Mouse (Mus musculus) midbrain, embryonic 13.5 days (tissue): Measurements from ENCODE around the gene Unc45a. TPM values are rescaled to one million over a fixed set of nuclear protein-coding genes. Genes with fewer than 3 reads are reported as not detected.
A peak's percentile ranks its signal among the peaks of the same experiment; 100 is the strongest.

ENCODE experiments used
- ATAC-seq: fragments of 200-750 bp; cut with Nextera tagmentation; 2 replicates; pipeline ENCODE4 v1.8.0; 2017; ENCODE audit warnings: mild to moderate bottlenecking, moderate TSS enrichment, moderate library complexity
- H3K27ac ChIP-seq: fragments of 300-500 bp; sonication (generic); 2 replicates; pipeline ENCODE4 v1.5.1; 2015; ENCODE audit warnings: inconsistent platforms, mild to moderate bottlenecking, moderate library complexity
- H3K27me3 ChIP-seq: fragments of 300-500 bp; sonication (generic); 2 replicates; pipeline ENCODE4 v1.6.1; 2015; ENCODE audit warnings: mild to moderate bottlenecking, inconsistent platforms
- H3K36me3 ChIP-seq: fragments of 300-500 bp; sonication (generic); 2 replicates; pipeline ENCODE4 v1.6.1; 2015; ENCODE audit warnings: mild to moderate bottlenecking, inconsistent platforms
- H3K4me1 ChIP-seq: fragments of 300-500 bp; sonication (generic); replicated peaks from 2 replicates; pipeline ENCODE4 v1.6.1; 2015; ENCODE audit warnings: inconsistent platforms
- H3K4me2 ChIP-seq: fragments of 300-500 bp; sonication (generic); replicated peaks from 2 replicates; pipeline ENCODE4 v1.6.1; 2015; ENCODE audit warnings: moderate library complexity, mild to moderate bottlenecking, inconsistent platforms
- H3K4me3 ChIP-seq: fragments of 300-500 bp; sonication (generic); replicated peaks from 2 replicates; pipeline ENCODE4 v1.5.1; 2015; ENCODE audit warnings: mild to moderate bottlenecking, inconsistent platforms
- H3K9ac ChIP-seq: fragments of 300-500 bp; sonication (generic); replicated peaks from 2 replicates; pipeline ENCODE4 v1.6.1; 2015; ENCODE audit warnings: mild to moderate bottlenecking, inconsistent platforms
- H3K9me3 ChIP-seq: fragments of 300-500 bp; sonication (generic); 2 replicates; pipeline ENCODE4 v1.6.1; 2016; ENCODE audit warnings: mild to moderate bottlenecking, inconsistent platforms
- WGBS: fragments of 180-500 bp; shearing (Covaris S2); methylation state at CpG from one replicate; pipeline ENCODE4 v1.1.7; 2015; 5-methylcytosine and 5-hydroxymethylcytosine counted together
- polyA plus RNA-seq: library from polyadenylated mRNA; unstranded; fragments of >200 nt; fragmentation: Nextera tagmentation; extraction: Ambion mirVana; gene quantifications from 2 replicates; pipeline ENCODE4 v1.2.1, GENCODE M21; 2015

The Unc45a gene
- polyA plus RNA-seq, 1 experiment from 2014 or later, result 58.6 TPM

DNA sequence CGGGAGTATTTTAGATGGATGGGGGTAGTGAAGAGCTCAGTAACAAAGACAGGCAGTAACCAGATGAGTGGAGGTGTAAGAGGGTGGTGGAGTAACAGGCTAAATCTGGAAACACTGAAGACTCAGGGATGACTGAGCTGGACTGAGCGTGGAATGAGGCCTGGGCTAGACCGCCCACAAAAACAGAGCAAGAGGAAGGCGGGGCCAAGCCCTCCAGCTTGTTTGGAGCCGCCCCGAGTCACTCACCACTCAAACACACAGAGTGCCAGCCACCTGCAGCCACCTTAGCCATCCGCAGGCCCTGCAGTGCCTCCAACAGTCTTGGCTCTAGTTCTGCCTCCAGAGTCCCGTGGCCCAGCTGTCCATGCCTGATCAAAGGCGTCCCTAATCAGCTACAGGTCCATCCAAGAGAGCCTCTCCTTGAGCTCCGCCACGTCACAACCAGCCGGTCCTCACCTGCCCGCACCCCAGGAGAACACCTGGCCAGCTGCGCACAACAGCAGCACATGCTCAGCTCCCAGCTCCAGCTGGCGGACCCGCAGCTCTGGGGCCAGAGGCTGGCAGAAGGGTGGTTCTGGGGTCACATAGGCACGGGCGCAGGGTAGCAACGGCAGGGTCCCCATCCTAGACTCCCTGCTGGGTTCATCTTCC lies 20.8 kb downstream of the Unc45a start:
- no peak for ATAC-seq
- Histone ChIP-seq H3K36me3 (peaks cover 49% of the 10 kb centered on the region), H3K4me3 (no peak overlapping the region)

DNA sequence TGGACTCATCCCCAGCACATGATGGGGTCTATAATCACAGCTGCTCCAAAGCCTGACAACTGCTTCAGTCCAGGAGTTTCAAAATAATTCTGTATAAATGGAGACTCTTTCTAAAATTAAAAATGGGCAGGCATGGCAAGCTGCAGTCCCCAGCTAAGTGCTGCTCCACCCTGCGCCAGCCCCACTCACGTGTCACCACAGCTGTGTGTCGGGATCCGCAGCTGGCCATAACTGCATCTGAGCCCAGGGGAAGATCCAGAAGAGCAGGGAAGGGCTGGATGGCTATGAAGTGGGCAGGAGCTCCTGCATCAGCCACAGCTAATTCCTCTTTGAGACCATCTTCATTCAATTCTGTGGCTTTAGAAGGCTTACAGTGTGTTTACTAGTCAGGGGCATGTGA lies 22.1 kb downstream of the Unc45a start:
- Histone ChIP-seq H3K4me2 (no peak overlapping the region), H3K9ac (peak overlapping the region; percentile 41; the same call in 1 of the 2 replicates), H3K9me3 (no peaks in the 10 kb centered on the region), H3K4me3 (no peak overlapping the region), H3K27me3 (no peaks in the 10 kb centered on the region), H3K27ac (no peak overlapping the region), H3K4me1 (peaks cover 15% of the 10 kb centered on the region), H3K36me3 (peaks cover 61% of the 10 kb centered on the region)
- no peak for ATAC-seq
- 90% methylated on average over 4 of the region's 4 CpGs for WGBS

More for the DNA sequence above, 20.8 kb downstream of the Unc45a start:
- Histone ChIP-seq H3K4me2 (no peak overlapping the region), H3K27me3 (no peaks in the 10 kb centered on the region), H3K4me1 (peaks cover 17% of the 10 kb centered on the region), H3K9ac (0 out of 2 replicates have a peak overlapping the region, but pooled peaks have one; percentile 6), H3K9me3 (no peaks in the 10 kb centered on the region), H3K27ac (no peak overlapping the region)
- 86% methylated on average over 19 of the region's 19 CpGs for WGBS

DNA sequence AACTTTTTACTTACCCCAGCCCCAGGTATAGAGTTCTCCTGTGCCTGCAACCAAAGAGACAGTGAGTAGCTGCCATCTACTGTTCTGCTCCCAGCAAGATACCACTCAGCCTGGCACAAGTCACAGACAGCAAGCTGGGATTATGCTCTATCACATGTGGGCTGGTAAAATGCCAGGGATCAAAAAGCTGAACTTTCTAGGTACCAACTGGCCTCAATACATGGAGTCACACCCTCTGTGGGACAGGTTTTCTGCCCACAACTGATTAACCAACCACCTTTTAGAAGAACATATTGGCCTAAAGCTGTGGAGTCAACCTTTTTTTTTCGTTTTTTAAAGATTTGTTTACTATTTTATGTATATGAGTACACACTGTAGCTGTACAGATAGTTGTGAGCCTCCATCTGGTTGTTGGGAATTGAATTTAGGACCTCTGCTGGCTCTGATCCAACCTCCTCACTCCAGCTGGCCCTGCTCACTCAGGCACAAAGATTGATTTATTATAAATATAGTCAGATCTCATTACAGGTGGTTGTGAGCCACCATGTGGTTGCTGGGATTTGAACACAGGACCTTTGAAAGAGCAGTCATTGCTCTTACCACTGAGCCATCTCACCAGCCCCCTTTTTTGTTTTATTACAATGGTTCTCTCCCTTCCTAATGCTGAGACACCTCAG lies 23.2 kb downstream of the Unc45a start:
- H3K9ac ChIP-seq, result no peak overlapping the region
- no peak for ATAC-seq
- 70% methylated on average over 1 of the region's 1 CpGs for WGBS
- H3K27ac ChIP-seq, result no peak overlapping the region
- no peaks in the 10 kb centered on the region for H3K27me3 ChIP-seq
- H3K4me3 ChIP-seq, result no peak overlapping the region
- peaks cover 4% of the 10 kb centered on the region for H3K4me1 ChIP-seq
- no peak overlapping the region for H3K4me2 ChIP-seq
- no peaks in the 10 kb centered on the region for H3K9me3 ChIP-seq
- peaks cover 72% of the 10 kb centered on the region for H3K36me3 ChIP-seq

DNA sequence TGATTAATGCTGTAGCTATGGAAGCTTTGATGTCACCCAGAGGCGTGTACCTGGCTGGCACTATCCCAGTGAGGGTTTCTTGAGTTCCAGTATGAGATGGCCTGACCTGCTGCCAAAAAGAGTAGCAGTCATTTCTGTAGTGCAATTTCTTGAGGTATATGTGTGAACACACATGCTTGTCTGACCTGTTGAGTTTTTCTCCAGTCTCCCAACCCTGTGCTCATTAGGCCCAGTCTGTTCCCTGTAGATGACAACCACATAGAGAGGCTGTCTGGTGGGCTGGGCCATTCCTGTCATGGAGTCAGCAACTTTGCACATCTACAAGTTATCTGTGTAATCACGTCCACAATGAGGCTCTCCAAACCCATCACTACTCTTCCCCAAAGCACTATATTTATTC lies 25.1 kb downstream of the Unc45a start:
- no peak overlapping the region for H3K4me3 ChIP-seq

DNA sequence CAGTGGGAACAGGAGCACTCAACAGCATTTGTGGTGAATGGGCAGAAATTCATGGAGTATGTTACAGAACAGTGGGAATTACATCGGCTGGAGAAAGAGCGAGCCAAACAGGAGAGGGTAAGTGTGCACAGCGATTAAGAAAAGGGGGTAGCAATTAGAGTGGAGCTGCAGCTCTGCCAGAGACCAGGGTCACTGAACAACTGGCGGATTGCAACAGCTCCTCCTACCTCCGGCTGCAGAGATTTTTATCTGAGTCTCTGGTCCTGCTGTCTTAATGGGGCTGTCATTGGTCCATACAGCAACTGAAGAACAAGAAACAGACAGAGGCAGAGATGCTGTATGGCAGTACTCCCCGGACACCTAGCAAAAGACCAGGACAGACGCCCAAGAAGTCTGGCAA lies 30.0 kb downstream of the Unc45a start:
- Histone ChIP-seq H3K36me3 (peaks cover 85% of the 10 kb centered on the region), H3K9me3 (no peaks in the 10 kb centered on the region)
- ATAC-seq, result no peak

More for the DNA sequence above, 25.1 kb downstream of the Unc45a start:
- no peak for ATAC-seq
- no peaks in the 10 kb centered on the region for H3K27me3 ChIP-seq
- H3K36me3 ChIP-seq, result peaks cover 83% of the 10 kb centered on the region
- H3K27ac ChIP-seq, result no peak overlapping the region
- no peak overlapping the region for H3K9ac ChIP-seq
- 88% methylated on average over 2 of the region's 2 CpGs for WGBS
- H3K4me2 ChIP-seq, result no peak overlapping the region
- H3K4me1 ChIP-seq, result no peaks in the 10 kb centered on the region
- no peaks in the 10 kb centered on the region for H3K9me3 ChIP-seq

DNA sequence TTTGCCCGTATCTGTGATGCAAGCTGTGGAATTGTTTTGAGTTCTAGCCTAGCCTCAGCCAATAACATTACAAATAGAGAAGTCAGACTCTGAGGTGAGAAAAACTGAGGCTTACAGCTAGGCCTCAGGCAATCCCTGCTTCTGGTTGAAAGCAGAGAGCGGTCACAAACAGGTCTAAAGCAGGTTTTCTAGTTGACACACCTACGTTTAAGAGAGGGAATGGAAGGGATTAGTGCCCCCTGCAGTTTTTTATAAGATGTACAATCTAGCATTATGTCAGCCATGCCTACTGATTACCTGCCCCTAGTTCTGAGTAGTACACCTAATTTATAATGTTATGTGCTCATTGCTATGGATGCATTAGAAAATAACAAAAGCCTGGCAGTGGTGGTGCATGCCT lies 33.0 kb downstream of the Unc45a start:
- ATAC-seq, result no peak

More for the DNA sequence above, 30.0 kb downstream of the Unc45a start:
- Histone ChIP-seq H3K4me2 (no peak overlapping the region), H3K9ac (no peak overlapping the region), H3K27ac (no peak overlapping the region), H3K4me3 (no peak overlapping the region), H3K4me1 (no peaks in the 10 kb centered on the region), H3K27me3 (no peaks in the 10 kb centered on the region)
- WGBS, result 88% methylated on average over 7 of the region's 7 CpGs

DNA sequence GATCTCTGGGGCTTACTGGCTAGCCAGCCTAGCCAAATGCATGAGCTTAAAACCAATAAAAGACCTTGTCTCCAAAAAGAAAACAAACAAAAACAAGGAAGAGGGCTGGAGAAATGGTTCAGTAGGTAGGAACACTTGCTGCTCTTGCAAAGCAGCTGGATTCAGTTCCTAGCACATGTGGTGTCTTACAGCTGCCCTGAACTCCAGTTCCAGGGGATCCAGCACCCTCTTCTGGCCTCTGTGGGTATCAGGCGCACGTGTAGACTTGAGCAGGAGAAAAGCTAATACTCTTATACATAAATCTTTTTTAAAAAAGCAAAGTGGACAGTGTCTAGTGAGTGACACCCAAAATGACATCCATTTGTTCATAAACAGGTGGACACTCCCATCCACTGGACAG lies 39.3 kb downstream of the Unc45a start:
- ATAC-seq, result no peak
- no peak overlapping the region for H3K4me3 ChIP-seq
- H3K27ac ChIP-seq, result no peak overlapping the region
- WGBS, result 87% methylated on average over 2 of the region's 2 CpGs
- H3K36me3 ChIP-seq, result peaks cover 32% of the 10 kb centered on the region
- peaks cover 6% of the 10 kb centered on the region for H3K4me1 ChIP-seq
- H3K9me3 ChIP-seq, result no peaks in the 10 kb centered on the region
- no peak overlapping the region for H3K9ac ChIP-seq
- H3K27me3 ChIP-seq, result no peaks in the 10 kb centered on the region
- no peak overlapping the region for H3K4me2 ChIP-seq

More for the DNA sequence above, 33.0 kb downstream of the Unc45a start:
- no peak overlapping the region for H3K27ac ChIP-seq
- no peak overlapping the region for H3K4me3 ChIP-seq
- H3K9ac ChIP-seq, result no peak overlapping the region
- H3K27me3 ChIP-seq, result no peaks in the 10 kb centered on the region
- 84% methylated on average over 3 of the region's 3 CpGs for WGBS
- no peaks in the 10 kb centered on the region for H3K9me3 ChIP-seq
- H3K4me2 ChIP-seq, result no peak overlapping the region
- H3K36me3 ChIP-seq, result peaks cover 73% of the 10 kb centered on the region
- H3K4me1 ChIP-seq, result no peaks in the 10 kb centered on the region

DNA sequence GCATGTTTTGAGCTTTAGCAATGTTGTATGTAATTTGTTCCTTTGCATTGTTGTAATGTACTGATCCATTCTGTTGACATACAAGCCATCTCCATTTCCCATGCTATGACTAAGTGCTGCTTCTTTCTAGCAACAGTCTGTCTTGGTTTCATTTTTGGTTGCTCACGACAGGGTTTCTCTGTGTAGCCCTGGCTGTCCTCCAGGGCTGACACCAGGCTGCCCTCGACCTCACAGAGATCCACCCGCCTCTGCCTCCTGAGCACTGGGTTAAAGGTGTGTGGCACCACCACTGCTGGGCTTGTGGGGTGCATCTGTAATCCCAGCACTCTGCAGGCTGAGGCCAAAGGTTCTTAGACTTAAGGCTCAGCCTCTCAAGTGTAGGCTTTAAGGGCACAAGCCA lies 41.2 kb downstream of the Unc45a start:
- peaks cover 14% of the 10 kb centered on the region for H3K36me3 ChIP-seq

DNA sequence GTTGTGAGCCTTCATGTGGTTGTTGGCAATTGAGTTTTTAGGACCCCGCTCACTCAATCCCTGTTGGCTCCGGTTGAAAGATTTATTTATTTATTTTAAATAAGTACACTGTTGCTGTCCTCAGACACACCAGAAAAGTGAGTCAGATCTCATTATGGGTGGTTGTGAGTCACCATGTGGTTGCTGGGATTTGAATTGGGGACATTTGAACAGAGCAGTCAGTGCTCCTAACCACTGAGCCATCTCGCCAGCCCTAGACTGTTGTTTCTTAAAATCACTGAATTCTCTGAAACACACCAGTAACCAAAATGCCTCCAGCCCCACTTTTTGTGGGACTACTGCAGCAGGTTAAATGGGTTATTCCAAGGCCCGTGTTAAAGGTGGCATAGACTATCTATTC lies 42.1 kb downstream of the Unc45a start:
- Histone ChIP-seq H3K27ac (no peak overlapping the region), H3K36me3 (peaks cover 7% of the 10 kb centered on the region; the same call in 1 of the 2 replicates), H3K9ac (no peak overlapping the region), H3K4me1 (peaks cover 22% of the 10 kb centered on the region), H3K27me3 (no peaks in the 10 kb centered on the region), H3K9me3 (no peaks in the 10 kb centered on the region), H3K4me2 (no peak overlapping the region), H3K4me3 (no peak overlapping the region)
- no peak for ATAC-seq
- WGBS, result 98% methylated on average over 4 of the region's 4 CpGs

More for the DNA sequence above, 41.2 kb downstream of the Unc45a start:
- ATAC-seq, result no peak
- 93% methylated on average over 3 of the region's 3 CpGs for WGBS
- H3K4me2 ChIP-seq, result no peak overlapping the region
- H3K27ac ChIP-seq, result no peak overlapping the region
- H3K9ac ChIP-seq, result no peak overlapping the region
- H3K9me3 ChIP-seq, result no peaks in the 10 kb centered on the region
- H3K4me1 ChIP-seq, result peaks cover 21% of the 10 kb centered on the region
- no peak overlapping the region for H3K4me3 ChIP-seq
- H3K27me3 ChIP-seq, result no peaks in the 10 kb centered on the region

DNA sequence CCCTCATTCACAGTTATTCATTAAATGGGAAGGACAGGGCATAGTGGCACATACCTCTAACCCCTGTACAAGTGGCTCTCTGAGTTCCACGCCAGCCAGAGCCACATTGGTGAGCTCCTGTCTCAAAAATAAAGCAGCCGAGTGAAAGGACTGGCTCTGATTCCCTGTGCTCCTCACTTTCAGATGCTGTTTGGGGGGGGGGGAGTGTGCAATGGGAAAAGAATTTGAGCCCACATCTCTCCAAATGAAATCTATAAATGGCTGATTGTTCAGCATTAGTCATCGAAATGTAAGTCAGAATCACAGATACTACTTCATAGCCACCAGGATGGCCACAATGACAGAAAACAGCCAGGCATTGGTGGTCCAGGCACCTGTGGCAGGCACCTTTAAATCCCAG lies 43.8 kb downstream of the Unc45a start:
- 84% methylated on average over 3 of the region's 3 CpGs for WGBS
- H3K36me3 ChIP-seq, result peaks cover 7% of the 10 kb centered on the region; the same call in 1 of the 2 replicates
- 0 out of 2 replicates have a peak overlapping the region, but pooled peaks have one; percentile 23 for H3K9ac ChIP-seq
- no peak overlapping the region for H3K4me2 ChIP-seq
- H3K27ac ChIP-seq, result no peak overlapping the region
- H3K9me3 ChIP-seq, result no peaks in the 10 kb centered on the region
- H3K27me3 ChIP-seq, result no peaks in the 10 kb centered on the region
- H3K4me1 ChIP-seq, result peaks cover 22% of the 10 kb centered on the region
- no peak for ATAC-seq
- no peak overlapping the region for H3K4me3 ChIP-seq

DNA sequence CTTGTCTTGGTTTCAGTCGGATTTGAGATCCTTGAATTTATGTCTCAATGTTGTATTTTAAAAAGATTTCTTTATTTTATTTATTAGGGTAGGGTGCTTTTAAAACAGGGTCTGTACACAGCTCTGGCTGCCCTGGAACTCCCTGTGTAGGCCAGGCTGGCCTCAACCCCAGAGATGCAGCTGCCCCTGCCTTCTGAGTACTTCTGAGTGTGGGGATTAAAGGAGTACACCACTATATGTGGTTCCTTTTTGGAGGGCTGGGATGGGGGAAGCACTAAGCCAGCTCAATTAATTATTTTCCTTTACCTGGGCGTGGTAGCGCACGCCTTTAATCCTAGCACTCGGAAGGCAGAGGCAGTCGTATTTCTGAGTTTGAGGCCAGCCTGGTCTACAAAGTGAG lies 44.3 kb downstream of the Unc45a start:
- Histone ChIP-seq H3K9me3 (no peaks in the 10 kb centered on the region), H3K27ac (no peak overlapping the region), H3K4me3 (peak overlapping the region; percentile 73; the same call in 1 of the 2 replicates), H3K27me3 (no peaks in the 10 kb centered on the region), H3K9ac (no peak overlapping the region), H3K4me1 (peaks cover 22% of the 10 kb centered on the region), H3K4me2 (peak overlapping the region; percentile 89; the same call in 1 of the 2 replicates), H3K36me3 (peaks cover 6% of the 10 kb centered on the region; the same call in 1 of the 2 replicates)
- ATAC-seq, result no peak
- 93% methylated on average over 6 of the region's 6 CpGs for WGBS
